Mouse (Mus musculus) bone marrow, adult 2 months (tissue): Measurements from ENCODE around the gene Hrk. TPM values are rescaled to one million over a fixed set of nuclear protein-coding genes. Genes with fewer than 3 reads are reported as not detected.

Source experiments
- H3K27ac ChIP-seq: fragments of 200-500 bp; 2 replicates; pipeline ENCODE4 v1.5.1; 2012; ENCODE audit warnings: low read depth, mild to moderate bottlenecking, control low read depth, inconsistent platforms, low read length; ENCODE audit not compliant: control insufficient read depth, poor library complexity, insufficient read depth
- H3K4me1 ChIP-seq: fragments of 200-500 bp; 2 replicates; pipeline ENCODE4 v1.6.1; 2011; ENCODE audit warnings: low read length; ENCODE audit not compliant: control insufficient read depth, insufficient read depth
- H3K4me3 ChIP-seq: fragments of 200-500 bp; replicated peaks from 2 replicates; pipeline ENCODE3; 2011; ENCODE audit warnings: mild to moderate bottlenecking, low read depth, low read length, control low read depth; ENCODE audit not compliant: control insufficient read depth
- CTCF ChIP-seq: fragments of 200-500 bp; IDR thresholded peaks from 2 replicates; pipeline ENCODE4 v1.5.1; 2011; ENCODE audit warnings: low read length, control low read depth; ENCODE audit not compliant: control insufficient read depth, insufficient read depth
- POLR2A ChIP-seq: fragments of 200-500 bp; IDR thresholded peaks from 2 replicates; pipeline ENCODE4 v1.6.1; 2011; ENCODE audit warnings: low read depth, mild to moderate bottlenecking, control low read depth, low read length, borderline replicate concordance; ENCODE audit not compliant: control insufficient read depth
- WGBS: fragments of 180-500 bp; shearing (Covaris S2); methylation state at CpG from one replicate; pipeline ENCODE4 v1.1.7; 2018; 5-methylcytosine and 5-hydroxymethylcytosine counted together
- polyA plus RNA-seq: library from polyadenylated mRNA; stranded (reverse); fragments of >200 nt; gene quantifications from 2 replicates; pipeline ENCODE4 v1.2.4, GENCODE M21; 2011; ENCODE audit warnings: low replicate concordance; ENCODE audit not compliant: missing spikeins, insufficient read depth, insufficient read length

Hrk gene
- polyA plus RNA-seq, result 1.1 TPM in 1 of 2 replicates, not detected in the other

DNA sequence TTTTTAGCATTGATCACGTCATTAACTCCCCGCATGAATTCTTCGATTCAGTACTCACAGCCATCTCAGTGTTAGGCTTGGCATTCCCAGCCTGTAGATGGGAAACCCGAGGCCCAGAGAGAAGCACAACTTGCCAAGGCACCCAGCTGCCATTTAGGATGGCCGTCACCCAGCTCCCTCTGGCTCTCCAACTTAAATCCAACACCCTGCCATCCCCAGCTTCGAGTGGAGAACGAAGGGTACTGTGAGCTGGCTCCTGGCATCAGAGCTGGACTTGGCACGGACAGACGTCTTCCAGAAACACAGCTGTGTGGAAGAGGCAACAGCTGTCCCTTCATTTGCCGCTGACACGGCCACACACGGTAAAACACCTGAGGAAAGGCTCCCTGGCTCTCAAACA is at the start of gene Hrk:
Gene Hrk (plus strand): TSS at position 68 of the 400 bp plus-strand sequence.
- 61% methylated on average over 12 of the region's 12 CpGs for WGBS
- Histone ChIP-seq H3K4me3 (no peak within 1 kb of the TSS), H3K27ac (no peak within 1 kb of the TSS), H3K4me1 (no peaks in the 10 kb centered on the region)
- TF ChIP-seq CTCF, result no peak
- TF ChIP-seq POLR2A, result no peak

DNA sequence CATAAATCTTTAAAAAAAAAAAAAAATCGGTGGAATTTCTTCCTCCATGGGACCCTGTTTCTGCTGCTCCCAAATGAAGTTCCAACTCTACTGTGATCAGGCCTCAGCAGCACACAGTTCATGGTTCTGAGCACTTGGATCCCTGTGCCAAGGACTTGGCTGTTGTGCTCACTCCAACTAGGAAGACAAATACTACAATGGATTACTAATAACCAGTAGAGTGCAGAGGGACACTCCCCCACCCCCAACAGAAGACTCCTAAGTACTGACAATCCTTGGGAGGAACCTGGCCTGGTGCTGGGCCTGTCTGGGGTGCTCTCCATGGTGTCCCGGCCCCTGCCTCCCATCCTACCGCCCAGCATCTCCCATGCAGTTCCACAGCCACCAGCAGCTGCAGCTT is 46.1 kb upstream of the Hrk start:
- H3K27ac ChIP-seq, result no peak overlapping the region
- TF ChIP-seq CTCF (no peak), POLR2A (no peak)
- WGBS, result 75% methylated on average over 3 of the region's 3 CpGs

DNA sequence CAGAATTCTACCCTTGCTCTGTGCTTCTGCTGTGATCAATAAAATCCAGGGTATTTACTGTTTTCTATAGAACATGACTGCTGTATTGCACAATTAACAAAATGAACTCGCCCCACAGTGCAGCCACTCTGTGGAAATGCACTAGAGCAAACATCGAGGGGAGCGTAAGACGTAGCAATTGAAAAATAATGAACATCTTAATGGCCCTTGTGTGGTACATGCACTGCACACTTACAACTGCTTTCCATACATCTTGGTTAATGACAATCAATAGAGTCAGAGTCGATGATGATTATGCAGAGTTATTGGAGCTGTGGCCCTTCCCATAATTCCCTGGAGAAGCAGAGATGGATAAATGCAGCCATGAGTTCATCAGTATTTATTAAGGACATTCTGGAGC is 45.5 kb upstream of the Hrk start:
- TF ChIP-seq POLR2A (no peak), CTCF (no peak)
- H3K4me1 ChIP-seq, result no peaks in the 10 kb centered on the region
- WGBS, result 87% methylated on average over 5 of the region's 5 CpGs
- no peak overlapping the region for H3K4me3 ChIP-seq
- no peak overlapping the region for H3K27ac ChIP-seq

More for the DNA sequence above, 46.1 kb upstream of the Hrk start:
- H3K4me3 ChIP-seq, result no peak overlapping the region
- no peaks in the 10 kb centered on the region for H3K4me1 ChIP-seq

DNA sequence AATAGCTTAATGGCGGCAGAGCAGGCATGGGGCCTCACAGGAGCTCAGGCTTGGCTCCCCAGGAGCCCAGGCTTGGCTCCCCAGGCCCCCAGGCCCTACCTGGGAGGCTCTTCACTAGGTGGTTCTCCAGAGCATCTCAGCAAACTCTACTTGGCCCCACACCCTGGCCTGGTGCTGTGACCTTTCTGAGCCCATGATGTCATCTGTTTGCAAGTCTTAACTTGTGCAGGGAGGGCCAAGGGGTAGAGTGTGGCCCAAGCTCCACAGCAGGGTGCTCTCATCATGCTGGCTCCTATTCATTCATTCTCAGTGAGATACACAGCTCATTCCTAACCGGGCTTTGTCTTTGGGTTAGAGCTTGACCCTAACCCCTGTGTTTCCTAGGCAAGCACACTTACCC is 43.8 kb upstream of the Hrk start:
- no peak overlapping the region for H3K27ac ChIP-seq
- WGBS, result 77% methylated on average over 2 of the region's 2 CpGs
- no peaks in the 10 kb centered on the region for H3K4me1 ChIP-seq
- no peak overlapping the region for H3K4me3 ChIP-seq
- no peak for TF ChIP-seq POLR2A
- TF ChIP-seq CTCF, result no peak

DNA sequence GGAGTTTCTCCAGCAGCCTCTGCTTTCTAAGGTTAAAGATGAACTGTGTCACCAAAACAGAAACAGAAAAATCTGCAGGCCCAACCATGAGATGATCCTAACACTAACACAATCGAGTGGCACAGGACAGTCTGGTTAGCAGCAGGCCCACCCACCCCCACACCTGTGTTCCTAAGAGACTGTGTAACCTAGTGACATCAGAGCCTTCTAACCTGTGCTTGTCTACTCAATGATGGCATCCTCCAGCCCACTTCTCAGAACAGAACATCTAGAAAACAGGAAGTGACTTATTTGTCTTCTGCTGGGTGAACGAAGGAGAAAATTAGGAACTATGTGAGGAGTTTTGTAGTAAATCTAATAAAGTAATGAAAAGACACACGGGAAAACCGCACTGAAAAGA is 42.5 kb upstream of the Hrk start:
- H3K27ac ChIP-seq, result no peak overlapping the region
- no peaks in the 10 kb centered on the region for H3K4me1 ChIP-seq
- WGBS, result 56% methylated on average over 4 of the region's 4 CpGs
- no peak for TF ChIP-seq CTCF
- no peak for TF ChIP-seq POLR2A
- no peak overlapping the region for H3K4me3 ChIP-seq

DNA sequence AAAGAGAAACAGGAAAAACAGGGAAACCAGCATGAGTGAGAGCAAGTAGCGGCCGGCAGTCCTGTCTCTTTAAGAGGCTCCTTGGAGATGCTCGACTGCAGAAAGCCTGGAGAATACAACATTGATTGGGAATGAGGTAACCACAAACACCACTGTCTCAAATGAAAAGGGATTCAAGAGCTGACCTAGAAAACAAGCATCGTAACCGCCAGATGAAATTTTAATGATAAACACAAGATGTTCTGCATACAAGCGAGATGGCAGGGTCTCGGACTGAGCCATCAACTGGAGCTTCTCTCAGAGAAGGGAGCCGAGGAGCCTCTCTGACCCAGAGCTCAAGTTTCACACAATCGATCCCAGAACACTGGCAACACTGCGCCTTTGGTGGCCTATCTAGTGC is 41.4 kb upstream of the Hrk start:
- Histone ChIP-seq H3K4me1 (no peaks in the 10 kb centered on the region), H3K4me3 (no peak overlapping the region), H3K27ac (no peak overlapping the region)
- WGBS, result 89% methylated on average over 10 of the region's 10 CpGs
- no peak for TF ChIP-seq POLR2A
- TF ChIP-seq CTCF, result no peak

DNA sequence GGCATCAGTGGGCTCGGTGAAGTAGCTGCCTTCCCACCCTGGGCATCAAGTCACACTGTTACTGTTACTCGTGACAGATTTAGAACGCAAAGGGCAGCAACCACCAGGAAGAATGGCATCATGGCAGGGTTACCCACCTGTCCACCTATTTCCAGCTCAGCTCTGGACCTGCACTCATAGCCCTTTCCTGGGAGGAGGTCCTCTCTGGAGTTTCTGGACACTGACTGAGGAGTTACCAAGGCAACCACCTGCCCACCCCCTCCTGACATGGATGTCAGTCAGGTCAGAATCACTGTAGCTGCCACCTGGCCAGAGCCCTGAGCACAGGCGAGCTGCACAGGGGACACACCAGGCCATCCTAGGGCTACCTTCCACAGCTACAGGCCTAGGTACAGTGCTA is 37.8 kb upstream of the Hrk start:
- H3K4me1 ChIP-seq, result no peaks in the 10 kb centered on the region
- WGBS, result 85% methylated on average over 4 of the region's 4 CpGs
- H3K27ac ChIP-seq, result no peak overlapping the region
- no peak for TF ChIP-seq POLR2A
- no peak for TF ChIP-seq CTCF
- no peak overlapping the region for H3K4me3 ChIP-seq

DNA sequence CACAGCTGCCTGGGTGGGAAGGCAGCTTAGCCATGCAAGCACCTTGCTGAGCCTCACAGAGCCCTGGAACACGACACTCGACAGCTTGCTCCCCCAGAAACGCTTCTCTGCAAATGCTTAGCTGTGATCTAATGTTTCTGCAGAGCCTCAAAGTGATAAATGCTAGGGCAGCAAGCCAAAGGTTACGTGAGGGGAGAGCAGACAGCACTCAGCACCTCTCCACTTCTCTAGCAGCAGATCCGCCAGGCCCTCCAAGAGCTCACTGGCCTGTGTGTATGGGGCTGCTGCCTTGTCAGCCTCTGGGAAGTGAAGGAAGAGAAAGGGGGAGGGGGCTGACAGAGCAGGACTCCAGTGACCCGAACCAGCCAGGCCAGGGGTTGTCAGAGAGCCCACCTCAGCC is 36.2 kb upstream of the Hrk start:
- Histone ChIP-seq H3K4me1 (no peaks in the 10 kb centered on the region), H3K27ac (no peak overlapping the region), H3K4me3 (no peak overlapping the region)
- WGBS, result 91% methylated on average over 6 of the region's 6 CpGs
- TF ChIP-seq POLR2A (no peak), CTCF (no peak)

GRCm38 (mm10) chr5:118128651-118129050 is 35.8 kb upstream of the Hrk start:
- WGBS, result 82% methylated on average over 9 of the region's 9 CpGs

More at GRCm38 (mm10) chr5:118128651-118129050, 35.8 kb upstream of the Hrk start:
- Histone ChIP-seq H3K4me1 (no peaks in the 10 kb centered on the region), H3K4me3 (no peak overlapping the region), H3K27ac (no peak overlapping the region)
- TF ChIP-seq POLR2A, result no peak
- no peak for TF ChIP-seq CTCF
